Mouse (Mus musculus) neural tube, embryonic 11.5 days (tissue): ENCODE data around the gene Clip1. TPM values are rescaled to one million over a fixed set of nuclear protein-coding genes. Genes with fewer than 3 reads are reported as not detected.

Experiments
- ATAC-seq: fragments of 200-750 bp; cut with Nextera tagmentation; 2 replicates; pipeline ENCODE4 v1.8.0; 2017; ENCODE audit warnings: moderate number of reproducible peaks, mild to moderate bottlenecking, moderate TSS enrichment, moderate library complexity; ENCODE audit not compliant: insufficient read depth, low FRiP score, low TSS enrichment
- DNase-seq: peaks from one replicate; pipeline ENCODE4 v3.0.0-alpha.2; 2015; ENCODE audit warnings: low spot score
- H3K27ac ChIP-seq: fragments of 300-500 bp; sonication (generic); 2 replicates; pipeline ENCODE4 v1.5.1; 2014; ENCODE audit warnings: low read depth, mild to moderate bottlenecking, low read length
- H3K27me3 ChIP-seq: fragments of 300-500 bp; sonication (generic); 2 replicates; pipeline ENCODE4 v1.6.1; 2014; ENCODE audit warnings: mild to moderate bottlenecking, low read length, mixed read lengths; ENCODE audit not compliant: control insufficient read depth, insufficient read depth
- H3K36me3 ChIP-seq: fragments of 300-500 bp; sonication (generic); 2 replicates; pipeline ENCODE4 v1.6.1; 2014; ENCODE audit warnings: mild to moderate bottlenecking, low read length, moderate library complexity, mixed read lengths; ENCODE audit not compliant: control insufficient read depth, insufficient read depth
- H3K4me1 ChIP-seq: fragments of 300-500 bp; sonication (generic); 2 replicates; pipeline ENCODE4 v1.6.1; 2014; ENCODE audit warnings: low read length, mixed read lengths; ENCODE audit not compliant: control insufficient read depth, insufficient read depth
- H3K4me2 ChIP-seq: fragments of 300-500 bp; sonication (generic); 2 replicates; pipeline ENCODE4 v1.6.1; 2014; ENCODE audit warnings: low read depth, mild to moderate bottlenecking, moderate library complexity
- H3K4me3 ChIP-seq: fragments of 300-500 bp; sonication (generic); 2 replicates; pipeline ENCODE4 v1.5.1; 2014; ENCODE audit warnings: low read depth, low read length
- H3K9ac ChIP-seq: fragments of 300-500 bp; sonication (generic); 2 replicates; pipeline ENCODE4 v1.6.1; 2014; ENCODE audit warnings: mild to moderate bottlenecking, low read length
- H3K9me3 ChIP-seq: fragments of 300-500 bp; sonication (generic); 2 replicates; pipeline ENCODE4 v1.6.1; 2016; ENCODE audit warnings: low read length; ENCODE audit not compliant: control insufficient read depth
- WGBS: fragments of 180-500 bp; shearing (Covaris S2); extraction: QIAGEN DNeasy Blood & Tissue Kit; methylation state at CpG from one replicate; pipeline ENCODE4 v1.1.7; 2014; 5-methylcytosine and 5-hydroxymethylcytosine counted together
- polyA plus RNA-seq: library from polyadenylated mRNA; unstranded; fragments of >200 nt; fragmentation: Nextera tagmentation; extraction: Ambion mirVana; gene quantifications from 2 replicates; pipeline ENCODE4 v1.2.1, GENCODE M21; 2014

Gene Clip1
- polyA plus RNA-seq, 1 experiment from 2014 or later: 52.2 TPM

- no peak overlapping the region for H3K9ac ChIP-seq
- no peaks in the 10 kb centered on the region; the same call in 1 of the 2 replicates for H3K36me3 ChIP-seq
These were observed 128.0 kb downstream of the Clip1 start for GRCm38 (mm10) chr5:123556451-123556850.

DNA sequence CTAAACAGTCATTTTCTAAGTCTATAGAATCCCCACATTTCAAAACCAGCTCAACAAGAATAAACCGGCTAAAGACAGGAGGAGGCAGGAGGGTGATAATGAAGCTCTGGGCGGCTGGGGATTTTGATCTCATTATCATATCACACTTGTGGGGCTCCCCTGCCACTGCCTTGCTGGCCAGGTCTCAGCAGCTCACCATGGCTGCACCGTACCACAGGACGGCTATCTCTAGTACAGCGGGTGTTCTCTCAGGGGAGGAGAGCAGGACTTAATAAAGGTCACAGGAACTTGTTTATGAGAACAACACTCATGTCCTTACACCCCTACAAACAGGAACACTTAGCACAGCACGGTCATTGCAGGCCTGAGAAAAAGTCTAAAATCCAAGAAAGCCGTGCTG, 128.7 kb downstream of the Clip1 start:
- H3K4me3 ChIP-seq: no peak overlapping the region
- ATAC-seq: no peak
- WGBS: 93% methylated on average over 7 of the region's 7 CpGs
- H3K9me3 ChIP-seq: no peaks in the 10 kb centered on the region
- H3K27me3 ChIP-seq: no peaks in the 10 kb centered on the region
- H3K36me3 ChIP-seq: no peaks in the 10 kb centered on the region; the same call in 1 of the 2 replicates
- H3K4me1 ChIP-seq: no peaks in the 10 kb centered on the region
- H3K4me2 ChIP-seq: no peak overlapping the region
- no peak overlapping the region for H3K9ac ChIP-seq
- no peak for DNase-seq
- no peak overlapping the region for H3K27ac ChIP-seq

More at GRCm38 (mm10) chr5:123556451-123556850, 128.0 kb downstream of the Clip1 start:
- Histone ChIP-seq H3K4me1 (no peaks in the 10 kb centered on the region), H3K27ac (no peak overlapping the region), H3K4me3 (no peak overlapping the region), H3K9me3 (no peaks in the 10 kb centered on the region), H3K27me3 (no peaks in the 10 kb centered on the region), H3K4me2 (no peak overlapping the region)
- DNase-seq: no peak
- 84% methylated on average over 2 of the region's 2 CpGs for WGBS
- no peak for ATAC-seq

- Histone ChIP-seq H3K27ac (no peak overlapping the region), H3K9me3 (no peaks in the 10 kb centered on the region), H3K4me1 (no peaks in the 10 kb centered on the region), H3K27me3 (no peaks in the 10 kb centered on the region), H3K36me3 (peaks cover 5% of the 10 kb centered on the region), H3K4me2 (no peak overlapping the region), H3K9ac (no peak overlapping the region), H3K4me3 (no peak overlapping the region)
- WGBS: 94% methylated on average over 10 of the region's 10 CpGs
- ATAC-seq: no peak
- no peak for DNase-seq
These were observed 150.6 kb downstream of the Clip1 start for GRCm38 (mm10) chr5:123533801-123534200.

GRCm38 (mm10) chr5:123530056-123530455, 154.4 kb downstream of the Clip1 start:
- ATAC-seq: no peak
- H3K4me3 ChIP-seq: no peak overlapping the region
- H3K4me2 ChIP-seq: no peak overlapping the region
- 87% methylated on average over 8 of the region's 8 CpGs for WGBS
- H3K27me3 ChIP-seq: no peaks in the 10 kb centered on the region
- no peak overlapping the region for H3K27ac ChIP-seq
- no peaks in the 10 kb centered on the region for H3K4me1 ChIP-seq
- H3K9ac ChIP-seq: no peak overlapping the region
- peaks cover 5% of the 10 kb centered on the region for H3K36me3 ChIP-seq
- DNase-seq: no peak
- H3K9me3 ChIP-seq: no peaks in the 10 kb centered on the region

DNA sequence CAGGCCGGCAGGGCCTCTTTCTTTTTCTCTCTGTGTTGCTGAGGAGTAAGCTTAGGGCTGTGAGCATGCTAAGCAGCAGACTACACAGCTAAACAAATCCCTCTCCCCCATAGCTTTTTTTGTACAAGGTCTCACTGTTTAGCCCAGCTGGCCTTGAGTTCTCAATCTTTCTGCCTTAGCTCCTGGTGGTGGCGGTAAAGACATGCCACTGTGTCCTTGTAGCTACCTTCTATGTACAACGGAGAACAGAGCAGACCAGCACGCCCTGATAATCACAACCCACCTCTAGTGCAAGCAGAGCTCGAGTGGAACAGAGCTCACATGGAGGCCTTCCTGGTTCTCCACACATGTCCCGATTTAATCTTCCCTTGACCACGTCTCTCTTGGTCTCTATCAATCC, 155.8 kb downstream of the Clip1 start:
- Histone ChIP-seq H3K36me3 (peaks cover 5% of the 10 kb centered on the region), H3K27ac (no peak overlapping the region), H3K4me1 (peaks cover 2% of the 10 kb centered on the region; the same call in 1 of the 2 replicates), H3K27me3 (no peaks in the 10 kb centered on the region), H3K4me3 (no peak overlapping the region), H3K9ac (no peak overlapping the region), H3K9me3 (no peaks in the 10 kb centered on the region), H3K4me2 (no peak overlapping the region)
- ATAC-seq (no peak), DNase-seq (no peak)
- 77% methylated on average over 7 of the region's 7 CpGs for WGBS

Other genes starting within 250 kb of the Clip1 start
- gene Lrrc43, start 195.3 kb downstream of the Clip1 start, polyA plus RNA-seq: not detected in 2 replicates
- gene Il31, start 195.1 kb downstream of the Clip1 start, polyA plus RNA-seq: not detected in 2 replicates
- gene B3gnt4, start 174.2 kb downstream of the Clip1 start, polyA plus RNA-seq: 1.4 and 1.5 TPM in 2 replicates
- gene Diablo, start 160.4 kb downstream of the Clip1 start, polyA plus RNA-seq: 142 and 143 TPM in 2 replicates
- gene Gm49027, start 159.1 kb downstream of the Clip1 start, polyA plus RNA-seq: 0.27 TPM in 1 of 2 replicates, not detected in the other
- 38.8 and 39.7 TPM in 2 replicates for gene Vps33a, start 111.6 kb downstream of the Clip1 start, polyA plus RNA-seq
- 71.3 and 80.5 TPM in 2 replicates for gene Zcchc8, start 36.5 kb upstream of the Clip1 start, polyA plus RNA-seq
- 154 and 166 TPM in 2 replicates for gene Rsrc2, start 64.8 kb upstream of the Clip1 start, polyA plus RNA-seq
- 30.8 and 36.2 TPM in 2 replicates for gene Kntc1, start 65.1 kb upstream of the Clip1 start, polyA plus RNA-seq
- gene Hcar2, start 180.9 kb upstream of the Clip1 start, polyA plus RNA-seq: 0.16 TPM in 1 of 2 replicates, not detected in the other
- not detected in 2 replicates for gene Hcar1, start 195.4 kb upstream of the Clip1 start, polyA plus RNA-seq
- gene Denr, start 222.6 kb upstream of the Clip1 start, polyA plus RNA-seq: 138 and 146 TPM in 2 replicates
- gene Gm43518, start 242.8 kb upstream of the Clip1 start, polyA plus RNA-seq: 0.45 TPM in 1 of 2 replicates, not detected in the other
- gene Ccdc62, start 246.1 kb upstream of the Clip1 start, polyA plus RNA-seq: 3.8 and 5.0 TPM in 2 replicates